Mouse (Mus musculus) hindbrain, embryonic 11.5 days (tissue): ENCODE measurements at regions not wholly inside any gene's neighbourhood (a gene's known extent, or its start where the extent isn't known, plus 50 kb on each side); places are given as distances from the start of the nearest gene placed in this dataset.
A peak's percentile ranks its signal among the peaks of the same experiment; 100 is the strongest.

Experiments
- ATAC-seq: fragments of 200-750 bp; cut with Nextera tagmentation; 2 replicates; pipeline ENCODE4 v1.8.0; 2017; ENCODE audit warnings: mild to moderate bottlenecking, moderate TSS enrichment, moderate library complexity; ENCODE audit not compliant: low FRiP score
- DNase-seq: peaks from one replicate; pipeline ENCODE4 v3.0.0-alpha.2; 2015; ENCODE audit warnings: low spot score
- H3K27ac ChIP-seq: fragments of 300-500 bp; sonication (generic); 2 replicates; pipeline ENCODE4 v1.5.1; 2014; ENCODE audit warnings: mild to moderate bottlenecking, low read depth, low read length
- H3K27me3 ChIP-seq: fragments of 300-500 bp; sonication (generic); 2 replicates; pipeline ENCODE4 v1.6.1; 2014; ENCODE audit warnings: mild to moderate bottlenecking, low read length, moderate library complexity, mixed read lengths; ENCODE audit not compliant: control insufficient read depth, insufficient read depth
- H3K36me3 ChIP-seq: fragments of 300-500 bp; sonication (generic); 2 replicates; pipeline ENCODE4 v1.6.1; 2014; ENCODE audit warnings: mild to moderate bottlenecking, low read length, moderate library complexity, mixed read lengths; ENCODE audit not compliant: control insufficient read depth, insufficient read depth
- H3K4me1 ChIP-seq: fragments of 300-500 bp; sonication (generic); replicated peaks from 2 replicates; pipeline ENCODE4 v1.6.1; 2014; ENCODE audit warnings: low read length, mixed read lengths; ENCODE audit not compliant: control insufficient read depth, insufficient read depth
- H3K4me2 ChIP-seq: fragments of 300-500 bp; sonication (generic); replicated peaks from 2 replicates; pipeline ENCODE4 v1.6.1; 2014; ENCODE audit warnings: mild to moderate bottlenecking, low read depth, low read length
- H3K4me3 ChIP-seq: fragments of 300-500 bp; sonication (generic); 2 replicates; pipeline ENCODE4 v1.5.1; 2014; ENCODE audit warnings: low read depth, low read length
- H3K9ac ChIP-seq: fragments of 300-500 bp; sonication (generic); 2 replicates; pipeline ENCODE4 v1.6.1; 2014; ENCODE audit warnings: low read depth, low read length
- H3K9me3 ChIP-seq: fragments of 300-500 bp; sonication (generic); 2 replicates; pipeline ENCODE4 v1.6.1; 2016; ENCODE audit warnings: low read length; ENCODE audit not compliant: control insufficient read depth
- WGBS: fragments of 180-500 bp; shearing (Covaris S2); extraction: QIAGEN DNeasy Blood & Tissue Kit; methylation state at CpG from one replicate; pipeline ENCODE4 v1.1.7; 2014; 5-methylcytosine and 5-hydroxymethylcytosine counted together

GRCm38 (mm10) chr11:64314997-64315396 lies 120.1 kb upstream of the Hs3st3a1 start:
- Histone ChIP-seq H3K4me3 (no peak overlapping the region), H3K36me3 (no peaks in the 10 kb centered on the region), H3K27me3 (no peaks in the 10 kb centered on the region), H3K4me1 (no peaks in the 10 kb centered on the region), H3K27ac (no peak overlapping the region), H3K4me2 (no peak overlapping the region), H3K9ac (no peak overlapping the region), H3K9me3 (no peaks in the 10 kb centered on the region)
- ATAC-seq (no peak), DNase-seq (no peak)
- WGBS, result 64% methylated on average over 5 of the region's 5 CpGs

DNA sequence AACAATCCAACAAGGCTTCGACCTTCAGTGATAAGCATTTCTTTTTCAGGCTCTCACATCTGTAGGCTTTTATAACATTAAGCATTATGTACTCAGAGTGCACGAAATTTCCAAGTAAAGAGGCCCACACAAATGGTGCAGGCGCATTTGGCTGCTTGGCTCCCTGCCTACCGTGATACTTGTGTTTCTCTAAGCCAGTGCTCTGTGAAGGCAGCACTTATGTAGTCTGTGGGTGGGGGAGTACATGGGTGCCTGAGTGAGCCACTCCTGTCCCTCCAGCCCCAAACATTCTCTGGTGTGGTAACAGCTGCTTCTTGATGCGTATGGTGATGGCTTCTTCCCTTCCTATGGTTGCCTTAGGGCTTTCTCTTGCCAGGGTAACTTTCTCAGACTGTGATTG lies 121.9 kb upstream of the Hs3st3a1 start:
- Histone ChIP-seq H3K4me2 (no peak overlapping the region), H3K4me3 (no peak overlapping the region), H3K27me3 (no peaks in the 10 kb centered on the region), H3K9ac (no peak overlapping the region), H3K36me3 (no peaks in the 10 kb centered on the region), H3K27ac (no peak overlapping the region), H3K9me3 (no peaks in the 10 kb centered on the region), H3K4me1 (no peaks in the 10 kb centered on the region)
- ATAC-seq (no peak), DNase-seq (no peak)
- 86% methylated on average over 5 of the region's 5 CpGs for WGBS

DNA sequence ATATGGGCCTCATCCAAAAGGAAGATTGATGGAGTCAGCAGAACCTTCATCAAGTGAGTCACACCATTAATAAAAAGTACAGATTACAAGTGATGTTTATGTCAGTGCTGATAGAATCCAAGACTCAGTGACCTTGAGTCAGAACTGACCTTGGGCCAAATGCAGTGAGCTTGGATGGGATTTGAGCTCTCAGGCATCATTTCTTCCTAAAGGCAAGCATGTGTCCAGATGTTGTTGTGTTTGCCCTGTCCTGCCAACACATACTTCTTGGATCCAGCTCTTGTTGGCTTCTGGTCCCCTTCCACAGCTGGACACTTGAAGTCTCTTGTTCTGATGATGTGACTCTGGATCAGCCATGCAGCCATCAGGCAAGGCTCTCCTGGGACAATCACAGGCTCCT lies 125.3 kb upstream of the Hs3st3a1 start:
- Histone ChIP-seq H3K27ac (no peak overlapping the region), H3K27me3 (no peaks in the 10 kb centered on the region), H3K4me2 (no peak overlapping the region), H3K9me3 (no peaks in the 10 kb centered on the region), H3K9ac (no peak overlapping the region), H3K4me3 (no peak overlapping the region), H3K36me3 (no peaks in the 10 kb centered on the region), H3K4me1 (no peaks in the 10 kb centered on the region)
- DNase-seq (no peak), ATAC-seq (no peak)

- H3K4me3 ChIP-seq, result no peak overlapping the region
- no peaks in the 10 kb centered on the region for H3K9me3 ChIP-seq
- H3K4me1 ChIP-seq, result no peaks in the 10 kb centered on the region
- no peak for DNase-seq
- H3K36me3 ChIP-seq, result no peaks in the 10 kb centered on the region
- no peak for ATAC-seq
- no peaks in the 10 kb centered on the region; the same call in 1 of the 2 replicates for H3K27me3 ChIP-seq
- H3K4me2 ChIP-seq, result no peak overlapping the region
- 28% methylated on average over 5 of the region's 5 CpGs for WGBS
- H3K27ac ChIP-seq, result no peak overlapping the region
- H3K9ac ChIP-seq, result no peak overlapping the region
These were observed 137.3 kb upstream of the Hs3st3a1 start for GRCm38 (mm10) chr11:64297825-64298224.

DNA sequence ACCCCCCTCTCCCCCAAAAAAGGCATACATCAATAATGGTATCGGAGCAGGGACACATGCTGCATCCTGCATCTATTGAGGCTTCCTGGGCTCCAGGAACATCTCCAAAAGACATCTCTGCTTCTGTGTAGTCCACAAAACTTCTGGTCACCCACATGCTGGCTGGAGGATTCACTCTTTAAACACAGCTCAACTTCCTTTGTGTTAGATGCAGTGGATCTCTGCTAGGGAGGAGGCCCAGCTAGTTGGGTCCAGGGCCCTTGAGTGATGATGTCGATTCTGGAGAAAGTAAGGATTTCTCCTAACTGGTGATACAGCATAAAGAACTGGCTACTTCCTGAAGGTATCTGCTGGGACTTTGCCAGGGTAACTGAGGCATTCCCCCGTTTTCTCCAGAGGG lies 146.9 kb upstream of the Hs3st3a1 start:
- Histone ChIP-seq H3K9ac (no peak overlapping the region), H3K4me1 (no peaks in the 10 kb centered on the region), H3K27ac (no peak overlapping the region), H3K36me3 (no peaks in the 10 kb centered on the region), H3K4me2 (no peak overlapping the region), H3K9me3 (no peaks in the 10 kb centered on the region), H3K27me3 (no peaks in the 10 kb centered on the region), H3K4me3 (no peak overlapping the region)
- no peak for DNase-seq
- ATAC-seq, result no peak
- WGBS, result 84% methylated on average over 3 of the region's 3 CpGs

- H3K9ac ChIP-seq, result no peak overlapping the region
- H3K27me3 ChIP-seq, result no peaks in the 10 kb centered on the region
- no peaks in the 10 kb centered on the region for H3K9me3 ChIP-seq
- H3K4me3 ChIP-seq, result no peak overlapping the region
- DNase-seq, result no peak
- no peak overlapping the region for H3K27ac ChIP-seq
- no peak overlapping the region for H3K4me2 ChIP-seq
- no peaks in the 10 kb centered on the region for H3K36me3 ChIP-seq
- no peaks in the 10 kb centered on the region for H3K4me1 ChIP-seq
- ATAC-seq, result no peak
These were observed 147.6 kb upstream of the Hs3st3a1 start for GRCm38 (mm10) chr11:64287499-64287898.

DNA sequence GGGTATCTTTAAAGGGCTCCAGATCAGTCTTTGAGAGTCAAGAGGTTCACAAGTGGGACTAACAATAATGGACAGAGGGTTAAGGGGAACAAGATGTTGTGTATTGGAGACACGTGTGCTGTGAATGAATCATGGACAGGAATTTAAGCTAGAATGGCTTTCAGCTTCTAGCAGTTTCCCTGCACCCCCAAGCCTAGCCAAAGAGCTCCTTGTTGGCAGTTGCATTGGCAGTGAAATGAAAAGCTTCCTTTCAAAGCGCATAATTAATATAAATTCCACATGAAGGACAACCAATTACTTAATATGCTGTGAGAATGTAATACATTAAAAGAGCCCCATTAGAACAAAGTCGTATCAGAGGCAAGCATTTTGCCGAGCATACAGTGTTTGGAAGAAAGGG lies 153.4 kb upstream of the Hs3st3a1 start:
- Histone ChIP-seq H3K4me3 (no peak overlapping the region), H3K36me3 (no peaks in the 10 kb centered on the region), H3K9me3 (no peaks in the 10 kb centered on the region), H3K4me1 (no peaks in the 10 kb centered on the region), H3K9ac (no peak overlapping the region), H3K27me3 (no peaks in the 10 kb centered on the region), H3K4me2 (no peak overlapping the region), H3K27ac (no peak overlapping the region)
- 76% methylated on average over 4 of the region's 4 CpGs for WGBS
- DNase-seq, result no peak
- ATAC-seq, result no peak

- peak; percentile 37 for DNase-seq
- WGBS, result 45% methylated on average over 12 of the region's 12 CpGs
These were observed 156.7 kb upstream of the Hs3st3a1 start for GRCm38 (mm10) chr11:64278259-64279003.

GRCm38 (mm10) chr11:64273726-64274125 lies 161.4 kb upstream of the Hs3st3a1 start:
- 85% methylated on average over 6 of the region's 6 CpGs for WGBS
- H3K4me2 ChIP-seq, result no peak overlapping the region
- no peak overlapping the region for H3K4me3 ChIP-seq
- DNase-seq (no peak), ATAC-seq (no peak)
- no peak overlapping the region for H3K27ac ChIP-seq
- no peak overlapping the region for H3K9ac ChIP-seq
- H3K36me3 ChIP-seq, result no peaks in the 10 kb centered on the region
- H3K4me1 ChIP-seq, result no peaks in the 10 kb centered on the region
- H3K9me3 ChIP-seq, result no peaks in the 10 kb centered on the region
- H3K27me3 ChIP-seq, result no peaks in the 10 kb centered on the region

More at GRCm38 (mm10) chr11:64278259-64279003, 156.7 kb upstream of the Hs3st3a1 start:
- H3K4me2 ChIP-seq, result no peak overlapping the region
- H3K4me1 ChIP-seq, result no peaks in the 10 kb centered on the region
- no peak overlapping the region for H3K27ac ChIP-seq
- H3K9ac ChIP-seq, result no peak overlapping the region
- H3K4me3 ChIP-seq, result no peak overlapping the region
- H3K36me3 ChIP-seq, result no peaks in the 10 kb centered on the region
- ATAC-seq, result peak; percentile 71
- H3K27me3 ChIP-seq, result no peaks in the 10 kb centered on the region
- H3K9me3 ChIP-seq, result no peaks in the 10 kb centered on the region
